Mouse (Mus musculus) ES-Bruce4 (cell line): ENCODE data around the gene Scnn1b. TPM values are rescaled to one million over a fixed set of nuclear protein-coding genes. Genes with fewer than 3 reads are reported as not detected.

Experiments
- H3K27ac ChIP-seq: 2 replicates; pipeline ENCODE4 v1.5.1; 2012; ENCODE audit warnings: low read length, inconsistent platforms; ENCODE audit not compliant: insufficient read depth
- H3K27me3 ChIP-seq: 2 replicates; pipeline ENCODE4 v1.6.1; 2012; ENCODE audit warnings: mild to moderate bottlenecking, low read length, inconsistent platforms; ENCODE audit not compliant: control insufficient read depth, poor library complexity, insufficient read depth, severe bottlenecking
- H3K36me3 ChIP-seq: 2 replicates; pipeline ENCODE4 v1.6.1; 2012; ENCODE audit warnings: inconsistent platforms, mild to moderate bottlenecking, low read length, moderate library complexity; ENCODE audit not compliant: control insufficient read depth, poor library complexity, insufficient read depth, severe bottlenecking
- H3K4me1 ChIP-seq: one replicate; pipeline ENCODE4 v1.8.1; 2011; ENCODE audit warnings: low read length; ENCODE audit not compliant: control insufficient read depth, insufficient read depth
- H3K4me3 ChIP-seq: 2 replicates; pipeline ENCODE4 v1.5.1; 2011; ENCODE audit warnings: low read depth, mild to moderate bottlenecking, low read length
- H3K9ac ChIP-seq: 2 replicates; pipeline ENCODE4 v1.6.1; 2012; ENCODE audit warnings: low read depth, mild to moderate bottlenecking, inconsistent platforms; ENCODE audit not compliant: poor library complexity, severe bottlenecking
- H3K9me3 ChIP-seq: replicated peaks from 2 replicates; pipeline ENCODE4 v1.6.1; 2012; ENCODE audit warnings: mild to moderate bottlenecking, low read length, inconsistent platforms; ENCODE audit not compliant: control insufficient read depth, poor library complexity, insufficient read depth, severe bottlenecking
- CTCF ChIP-seq: IDR thresholded peaks from one replicate; pipeline ENCODE4 v1.8.1; 2011; ENCODE audit warnings: low read depth, low read length
- EP300 ChIP-seq: IDR thresholded peaks from 2 replicates; pipeline ENCODE4 v1.6.1; 2011; ENCODE audit warnings: low read depth, low read length; ENCODE audit not compliant: insufficient read depth
- POLR2A ChIP-seq: IDR thresholded peaks from one replicate; pipeline ENCODE4 v1.8.1; 2011; ENCODE audit warnings: low read length; ENCODE audit not compliant: insufficient read depth
- polyA plus RNA-seq: library from polyadenylated mRNA; stranded (reverse); fragments of >200 nt; gene quantifications from 2 replicates; pipeline ENCODE4 v1.2.4, GENCODE M21; 2011; ENCODE audit warnings: low read depth; ENCODE audit not compliant: missing spikeins, insufficient read depth, insufficient read length

Gene Scnn1b
- polyA plus RNA-seq, 1 experiment, result not detected

DNA sequence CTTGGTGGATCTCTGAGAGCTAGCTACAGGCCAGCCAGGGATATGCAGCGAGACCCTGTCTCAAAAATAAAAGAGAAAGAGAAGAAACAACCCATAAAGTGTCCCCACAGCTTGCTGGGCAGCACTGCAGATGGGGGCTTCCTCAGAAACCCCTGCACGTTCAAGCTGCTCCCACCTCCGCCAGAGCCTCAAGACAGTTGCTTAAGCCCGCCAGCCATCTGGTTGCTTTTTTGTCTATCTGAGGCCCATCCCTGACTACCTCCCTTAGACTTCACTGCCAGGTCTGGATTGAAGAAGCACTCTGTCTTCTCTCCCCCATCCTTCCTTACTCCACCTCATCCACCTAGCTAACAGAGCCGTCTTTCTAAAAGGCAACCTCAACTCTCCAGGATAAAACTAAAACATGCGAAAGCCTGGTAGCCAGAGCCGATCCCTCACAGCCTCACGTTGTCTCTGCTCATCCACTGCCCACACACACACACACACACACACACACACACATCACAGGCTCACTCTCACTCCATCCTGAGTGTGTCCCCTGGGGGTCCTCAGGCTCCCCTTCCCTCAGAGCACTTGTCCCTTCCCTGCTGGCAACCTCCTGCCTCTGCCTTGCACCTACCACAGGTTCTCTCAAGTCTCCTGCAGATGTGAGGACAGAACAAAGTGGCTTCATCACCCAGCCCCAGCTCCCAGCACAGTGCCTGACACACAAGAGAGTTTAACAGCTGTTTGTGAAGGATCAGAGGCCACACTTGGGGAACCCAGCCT is 73.5 kb downstream of the Scnn1b start:
- H3K36me3 ChIP-seq, result no peaks in the 10 kb centered on the region
- H3K4me1 ChIP-seq, result no peaks in the 10 kb centered on the region
- TF ChIP-seq CTCF (no peak), POLR2A (no peak), EP300 (no peak)
- H3K9ac ChIP-seq, result no peak overlapping the region
- no peaks in the 10 kb centered on the region for H3K9me3 ChIP-seq
- no peaks in the 10 kb centered on the region for H3K27me3 ChIP-seq
- H3K27ac ChIP-seq, result no peak overlapping the region
- no peak overlapping the region for H3K4me3 ChIP-seq

DNA sequence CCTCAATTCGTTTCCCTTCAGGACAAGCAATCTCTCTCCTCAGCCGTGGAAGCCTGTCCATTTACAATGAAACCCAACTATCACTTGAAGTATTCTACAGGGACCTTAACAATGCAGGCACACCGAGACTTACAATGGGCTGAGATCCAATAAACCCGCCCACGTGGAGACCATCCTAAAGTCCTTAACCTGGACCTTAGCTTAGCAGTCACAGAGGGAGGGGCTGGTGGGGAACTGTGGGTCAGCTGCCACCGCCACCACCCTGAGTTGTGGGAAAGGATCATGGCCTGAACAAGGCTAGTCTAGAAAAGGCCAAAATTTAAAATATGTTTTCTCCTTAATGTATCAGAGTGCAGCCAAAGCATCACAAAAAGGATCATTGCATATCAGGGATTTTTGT is 74.4 kb downstream of the Scnn1b start:
- H3K4me1 ChIP-seq, result no peaks in the 10 kb centered on the region
- H3K36me3 ChIP-seq, result no peaks in the 10 kb centered on the region
- no peaks in the 10 kb centered on the region for H3K9me3 ChIP-seq
- TF ChIP-seq EP300, result no peak
- no peak for TF ChIP-seq POLR2A
- TF ChIP-seq CTCF, result no peak
- H3K9ac ChIP-seq, result no peak overlapping the region
- no peak overlapping the region for H3K4me3 ChIP-seq
- H3K27me3 ChIP-seq, result no peaks in the 10 kb centered on the region
- H3K27ac ChIP-seq, result no peak overlapping the region

- Histone ChIP-seq H3K27ac (no peak overlapping the region), H3K36me3 (no peaks in the 10 kb centered on the region), H3K9ac (no peak overlapping the region), H3K27me3 (no peaks in the 10 kb centered on the region), H3K9me3 (no peaks in the 10 kb centered on the region), H3K4me3 (no peak overlapping the region), H3K4me1 (no peaks in the 10 kb centered on the region)
- TF ChIP-seq CTCF (no peak), POLR2A (no peak), EP300 (no peak)
These were observed 74.9 kb downstream of the Scnn1b start for GRCm38 (mm10) chr7:121939729-121940128.

DNA sequence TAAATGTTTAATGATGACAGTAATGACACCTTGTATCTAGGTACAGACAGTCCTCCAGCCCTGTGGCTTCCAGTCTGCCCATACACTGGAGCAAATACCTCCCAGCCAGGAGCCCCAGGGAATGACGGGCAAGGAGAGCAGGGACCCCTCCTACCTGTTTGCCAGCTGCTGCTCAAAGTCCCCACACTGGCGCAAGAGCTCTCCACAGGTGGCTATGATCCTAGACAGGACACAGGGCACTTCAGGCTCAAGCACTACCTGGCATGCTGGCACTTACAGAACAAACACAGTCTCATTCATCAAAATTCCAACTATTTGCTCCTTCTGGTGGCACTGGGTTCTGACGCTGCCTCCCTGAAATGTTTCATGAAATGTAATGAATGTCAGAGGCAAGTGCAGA is 76.2 kb downstream of the Scnn1b start:
- TF ChIP-seq POLR2A (no peak), CTCF (no peak), EP300 (no peak)
- H3K27ac ChIP-seq, result no peak overlapping the region
- H3K27me3 ChIP-seq, result no peaks in the 10 kb centered on the region
- no peaks in the 10 kb centered on the region for H3K36me3 ChIP-seq
- no peak overlapping the region for H3K4me3 ChIP-seq
- H3K4me1 ChIP-seq, result no peaks in the 10 kb centered on the region
- H3K9me3 ChIP-seq, result no peaks in the 10 kb centered on the region
- no peak overlapping the region for H3K9ac ChIP-seq

DNA sequence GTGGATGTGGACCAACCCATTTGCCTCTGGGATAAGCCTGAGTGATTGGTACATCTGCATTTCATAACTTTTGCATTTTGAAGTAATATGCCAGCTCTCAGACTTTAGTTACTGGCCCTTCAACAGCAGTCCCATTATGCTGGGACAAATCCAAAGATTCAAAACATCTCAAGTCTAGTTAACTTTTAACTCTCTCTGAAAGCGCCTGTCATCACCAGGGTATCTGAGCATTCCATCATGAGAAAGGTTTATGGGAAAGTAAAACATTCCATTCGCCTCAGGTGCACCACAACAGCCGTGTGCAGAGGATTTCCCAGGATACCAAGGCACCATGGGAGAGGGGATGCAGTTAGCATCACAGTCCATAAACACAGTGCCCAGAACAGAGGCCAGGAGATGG is 76.8 kb downstream of the Scnn1b start:
- H3K36me3 ChIP-seq, result no peaks in the 10 kb centered on the region
- no peak for TF ChIP-seq EP300
- TF ChIP-seq POLR2A, result no peak
- no peak for TF ChIP-seq CTCF
- no peaks in the 10 kb centered on the region for H3K4me1 ChIP-seq
- no peak overlapping the region for H3K4me3 ChIP-seq
- no peaks in the 10 kb centered on the region for H3K9me3 ChIP-seq
- H3K27ac ChIP-seq, result no peak overlapping the region
- H3K27me3 ChIP-seq, result no peaks in the 10 kb centered on the region
- no peak overlapping the region for H3K9ac ChIP-seq

DNA sequence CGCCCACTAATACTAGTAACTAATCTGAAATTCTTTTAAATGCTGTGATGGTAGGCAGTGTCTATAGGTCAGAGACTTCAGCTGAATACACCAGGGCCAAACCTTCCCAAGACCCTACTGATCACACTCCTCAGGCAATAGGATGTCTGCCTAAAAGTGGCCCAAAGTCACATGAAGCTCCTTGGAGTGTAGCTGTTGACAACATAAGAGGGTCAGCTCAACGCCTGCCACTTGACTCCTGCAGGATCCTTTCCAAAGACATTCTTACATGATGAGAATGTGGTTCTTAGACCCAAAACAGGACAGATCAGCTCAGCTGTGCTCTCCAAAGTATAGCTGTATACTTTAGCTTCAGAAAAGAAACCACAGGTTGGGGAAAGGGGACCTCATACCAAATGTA is 77.5 kb downstream of the Scnn1b start:
- no peak overlapping the region for H3K27ac ChIP-seq
- TF ChIP-seq CTCF (no peak), EP300 (no peak), POLR2A (no peak)
- no peaks in the 10 kb centered on the region for H3K9me3 ChIP-seq

More for the DNA sequence above, 77.5 kb downstream of the Scnn1b start:
- Histone ChIP-seq H3K9ac (no peak overlapping the region), H3K4me3 (no peak overlapping the region), H3K27me3 (no peaks in the 10 kb centered on the region), H3K36me3 (no peaks in the 10 kb centered on the region), H3K4me1 (no peaks in the 10 kb centered on the region)
